Mouse (Mus musculus) kidney, postnatal 0 days (tissue): ENCODE measurements around the gene Fen1. TPM values are rescaled to one million over a fixed set of nuclear protein-coding genes. Genes with fewer than 3 reads are reported as not detected.

Experiments
- ATAC-seq: fragments of 200-750 bp; cut with Nextera tagmentation; replicated peaks from 2 replicates; pipeline ENCODE4 v1.8.0; 2017; ENCODE audit warnings: low read depth, moderate number of reproducible peaks, moderate TSS enrichment, moderate library complexity; ENCODE audit not compliant: low FRiP score
- DNase-seq: peaks from one replicate; pipeline ENCODE4 v3.0.0-alpha.2; 2016; ENCODE audit warnings: low spot score
- H3K27ac ChIP-seq: fragments of 300-500 bp; sonication (generic); 2 replicates; pipeline ENCODE4 v1.5.1; 2014; ENCODE audit warnings: mild to moderate bottlenecking
- H3K27me3 ChIP-seq: fragments of 300-500 bp; sonication (generic); 2 replicates; pipeline ENCODE4 v1.6.1; 2014; ENCODE audit warnings: low read length, mixed read lengths; ENCODE audit not compliant: insufficient read depth
- H3K36me3 ChIP-seq: fragments of 300-500 bp; sonication (generic); 2 replicates; pipeline ENCODE4 v1.6.1; 2014; ENCODE audit warnings: low read length, mixed read lengths; ENCODE audit not compliant: insufficient read depth
- H3K4me1 ChIP-seq: fragments of 300-500 bp; sonication (generic); replicated peaks from 2 replicates; pipeline ENCODE4 v1.6.1; 2014; ENCODE audit warnings: antibody characterized with exemption, low read length, mixed read lengths; ENCODE audit not compliant: insufficient read depth
- H3K4me2 ChIP-seq: fragments of 300-500 bp; sonication (generic); 2 replicates; pipeline ENCODE4 v1.6.1; 2014; ENCODE audit warnings: mild to moderate bottlenecking, low read length, moderate library complexity, mixed read lengths
- H3K4me3 ChIP-seq: fragments of 300-500 bp; sonication (generic); replicated peaks from 2 replicates; pipeline ENCODE4 v1.5.1; 2014; ENCODE audit warnings: low read depth, low read length
- H3K9ac ChIP-seq: fragments of 300-500 bp; sonication (generic); 2 replicates; pipeline ENCODE4 v1.6.1; 2014; ENCODE audit warnings: low read depth, low read length
- H3K9me3 ChIP-seq: fragments of 300-500 bp; sonication (generic); replicated peaks from 2 replicates; pipeline ENCODE4 v1.6.1; 2016; ENCODE audit warnings: low read length, inconsistent platforms, mixed read lengths
- CTCF ChIP-seq: IDR thresholded peaks from 2 replicates; pipeline ENCODE4 v1.5.1; 2016; ENCODE audit warnings: antibody characterized with exemption, low read depth, mild to moderate bottlenecking, moderate library complexity
- WGBS: fragments of 180-500 bp; shearing (Covaris S2); extraction: QIAGEN DNeasy Blood & Tissue Kit; methylation state at CpG from one replicate; pipeline ENCODE4 v1.1.7; 2014; 5-methylcytosine and 5-hydroxymethylcytosine counted together
- polyA plus RNA-seq: library from polyadenylated mRNA; unstranded; fragments of >200 nt; fragmentation: Nextera tagmentation; extraction: Ambion mirVana; gene quantifications from 2 replicates; pipeline ENCODE4 v1.2.1, GENCODE M21; 2015

Gene Fen1
- polyA plus RNA-seq, 1 experiment from 2014 or later: 46.6 TPM

DNA sequence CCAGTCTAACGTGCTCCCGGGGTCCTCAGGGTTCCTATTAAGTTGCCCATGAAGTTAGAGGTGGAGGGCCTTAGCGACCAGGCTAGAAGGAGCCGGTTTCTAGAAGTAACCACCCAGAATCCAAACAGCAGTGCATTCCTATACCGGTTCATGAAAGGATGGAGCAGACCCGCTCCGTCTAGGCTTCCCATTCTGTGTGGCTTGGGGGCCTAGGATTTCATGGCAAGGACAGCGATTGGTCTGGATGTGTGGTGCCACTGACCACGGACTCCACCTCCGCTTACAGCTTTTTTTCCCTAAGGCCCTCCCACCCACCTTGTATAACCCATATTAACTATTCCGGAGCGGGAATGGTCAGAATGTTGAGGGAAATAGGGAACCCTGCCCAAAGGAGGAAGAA is 19.9 kb downstream of the Fen1 start:
- no peak for TF ChIP-seq CTCF
- H3K4me2 ChIP-seq: peak overlapping the region; percentile 81
- DNase-seq: peak; percentile 69
- peak overlapping the region; percentile 76; the same call in 1 of the 2 replicates for H3K9ac ChIP-seq
- H3K4me3 ChIP-seq: peak overlapping the region; percentile 77
- ATAC-seq: no peak
- no peaks in the 10 kb centered on the region for H3K27me3 ChIP-seq
- H3K27ac ChIP-seq: peak overlapping the region; percentile 91; the same call in 1 of the 2 replicates
- peaks cover 11% of the 10 kb centered on the region for H3K36me3 ChIP-seq
- peaks cover 6% of the 10 kb centered on the region for H3K4me1 ChIP-seq
- H3K9me3 ChIP-seq: no peaks in the 10 kb centered on the region
- 6% methylated on average over 12 of the region's 12 CpGs for WGBS

DNA sequence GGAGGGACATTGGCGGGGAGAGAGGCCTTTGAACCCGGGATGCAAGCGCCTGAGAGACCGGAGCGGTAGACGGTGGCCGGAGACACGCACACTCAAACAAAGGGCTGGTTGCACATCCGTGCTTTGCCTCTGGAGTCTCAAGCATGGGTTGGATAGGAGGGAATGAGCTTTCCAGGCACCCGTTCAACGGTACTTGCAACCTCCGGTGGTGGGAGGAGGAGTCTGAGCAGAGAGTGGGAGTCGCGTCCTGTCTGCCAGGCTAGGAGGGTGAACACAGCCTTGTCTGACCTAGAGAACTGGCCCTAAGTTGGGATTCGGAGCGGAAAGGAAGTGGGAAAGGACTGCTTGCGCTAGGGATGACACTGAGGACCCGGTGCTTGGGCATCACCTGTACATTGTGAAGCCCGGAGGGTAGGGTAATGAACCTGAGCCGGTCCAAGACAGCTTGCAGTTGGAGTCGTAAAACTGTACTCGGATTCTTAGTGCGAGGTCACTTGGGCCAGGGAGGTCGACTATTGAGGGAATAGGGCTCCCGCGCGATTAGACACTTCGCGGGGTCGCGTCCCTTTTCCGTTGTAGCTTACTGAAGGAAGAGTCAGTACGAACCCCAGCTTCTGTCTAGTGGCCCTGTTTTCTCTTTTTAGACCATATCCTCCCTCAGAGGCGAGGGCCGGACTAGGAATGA is 20.5 kb downstream of the Fen1 start:
- peak overlapping the region; percentile 91 for H3K27ac ChIP-seq
- peaks cover 11% of the 10 kb centered on the region for H3K36me3 ChIP-seq
- H3K9me3 ChIP-seq: no peaks in the 10 kb centered on the region
- DNase-seq: peak; percentile 93
- peak; percentile 78 for ATAC-seq
- H3K4me2 ChIP-seq: peak overlapping the region; percentile 81
- H3K4me3 ChIP-seq: peak overlapping the region; percentile 77
- H3K4me1 ChIP-seq: peaks cover 6% of the 10 kb centered on the region
- peak overlapping the region; percentile 76 for H3K9ac ChIP-seq
- H3K27me3 ChIP-seq: no peaks in the 10 kb centered on the region
- no peak for TF ChIP-seq CTCF
- under 1% methylated on average over 35 of the region's 35 CpGs for WGBS

DNA sequence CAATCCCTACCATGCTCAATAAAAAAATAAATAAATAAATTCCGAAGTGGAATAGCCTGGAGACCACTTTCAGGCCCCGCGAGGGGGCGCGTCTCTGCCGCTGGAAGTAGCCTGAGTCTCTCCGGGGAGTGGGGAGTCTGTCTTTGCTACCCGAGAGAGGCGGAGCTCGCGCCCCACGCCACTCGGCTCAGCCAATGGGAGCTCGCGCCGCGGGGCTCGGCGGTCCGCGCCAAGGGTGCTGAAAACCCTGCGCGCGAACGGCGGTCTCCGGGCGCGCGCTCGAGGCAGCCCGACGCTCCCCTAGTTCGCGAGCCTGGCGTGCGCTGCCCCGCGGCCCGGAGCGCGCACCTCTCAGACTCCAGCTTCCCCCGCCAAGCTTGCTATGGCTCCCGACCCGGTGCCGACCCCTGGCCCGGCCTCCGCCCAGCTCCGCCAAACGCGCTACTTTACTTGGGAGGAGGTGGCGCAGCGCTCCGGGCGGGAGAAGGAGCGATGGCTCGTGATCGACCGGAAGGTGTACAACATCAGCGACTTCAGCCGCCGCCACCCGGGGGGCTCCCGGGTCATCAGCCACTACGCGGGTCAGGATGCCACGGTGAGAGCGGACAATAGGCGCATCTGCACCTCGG is 21.2 kb downstream of the Fen1 start, which contains the start of gene Fads1:
Fads1 (plus strand) TSS at position 219 of the 629 bp plus-strand sequence.
- DNase-seq: peak; percentile 98

DNA sequence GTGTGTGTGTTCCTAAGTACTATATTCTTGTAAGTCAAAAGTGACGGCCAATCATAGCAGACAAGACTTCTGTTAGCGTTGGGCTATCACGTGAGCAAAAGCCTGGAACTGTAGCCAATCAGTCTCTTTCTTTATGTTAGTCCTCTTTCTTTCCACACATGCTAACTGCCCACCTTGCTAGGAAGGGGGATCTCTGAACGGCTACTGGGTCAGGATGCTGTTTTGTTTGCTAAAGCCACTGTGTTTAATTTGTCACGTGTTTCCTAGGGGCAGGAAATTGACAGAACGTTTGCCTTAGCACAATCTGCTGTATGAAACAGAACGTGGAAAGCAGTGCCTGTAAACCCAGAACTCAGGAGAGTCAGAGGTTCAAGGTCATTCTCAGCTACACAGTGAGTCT is 21.8 kb downstream of the Fen1 start:
- TF ChIP-seq CTCF: no peak
- H3K4me2 ChIP-seq: peak overlapping the region; percentile 81
- H3K36me3 ChIP-seq: peaks cover 11% of the 10 kb centered on the region
- no peak overlapping the region for H3K27ac ChIP-seq
- peaks cover 6% of the 10 kb centered on the region for H3K4me1 ChIP-seq
- DNase-seq (no peak), ATAC-seq (no peak)
- no peaks in the 10 kb centered on the region for H3K27me3 ChIP-seq
- no peak overlapping the region for H3K9ac ChIP-seq
- 34% methylated on average over 7 of the region's 7 CpGs for WGBS
- no peaks in the 10 kb centered on the region for H3K9me3 ChIP-seq
- H3K4me3 ChIP-seq: peak overlapping the region; percentile 77; the same call in 1 of the 2 replicates

More for the DNA sequence above, 21.2 kb downstream of the Fen1 start, which contains the start of gene Fads1:
- ATAC-seq: peak; percentile 95
- Histone ChIP-seq H3K27ac (peak within 1 kb of the TSS; percentile 91), H3K27me3 (no peaks in the 10 kb centered on the region), H3K9me3 (no peaks in the 10 kb centered on the region), H3K9ac (peak within 1 kb of the TSS; percentile 76), H3K36me3 (peaks cover 11% of the 10 kb centered on the region), H3K4me1 (peaks cover 6% of the 10 kb centered on the region), H3K4me2 (peak within 1 kb of the TSS; percentile 81), H3K4me3 (peak within 1 kb of the TSS; percentile 77)
- TF ChIP-seq CTCF: peak; percentile 68
- under 1% methylated on average over 70 of the region's 70 CpGs for WGBS

DNA sequence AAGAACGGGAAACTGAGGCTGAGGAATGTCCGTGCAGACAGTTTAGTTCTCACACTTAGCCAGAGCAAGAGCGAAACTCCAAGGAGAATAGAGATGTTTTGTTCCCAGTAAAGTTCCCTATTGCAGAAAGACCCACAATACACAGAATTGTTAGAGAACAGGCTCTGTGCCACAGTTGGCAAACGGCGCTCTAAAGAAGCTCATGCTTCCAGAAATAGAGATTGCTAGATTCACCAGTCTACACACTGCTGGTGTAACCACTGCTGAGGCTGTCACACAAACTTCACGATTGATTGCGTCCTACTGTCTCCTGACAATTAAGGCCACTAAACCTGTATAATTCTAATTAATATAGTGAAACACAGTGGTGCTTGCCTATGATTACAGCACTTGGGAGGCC is 22.7 kb downstream of the Fen1 start:
- Histone ChIP-seq H3K4me2 (no peak overlapping the region), H3K4me3 (no peak overlapping the region), H3K4me1 (peaks cover 6% of the 10 kb centered on the region), H3K9ac (no peak overlapping the region), H3K27ac (no peak overlapping the region), H3K36me3 (peaks cover 2% of the 10 kb centered on the region; the same call in 1 of the 2 replicates), H3K27me3 (no peaks in the 10 kb centered on the region), H3K9me3 (no peaks in the 10 kb centered on the region)
- TF ChIP-seq CTCF: no peak
- WGBS: 95% methylated on average over 7 of the region's 7 CpGs
- DNase-seq: no peak
- no peak for ATAC-seq

DNA sequence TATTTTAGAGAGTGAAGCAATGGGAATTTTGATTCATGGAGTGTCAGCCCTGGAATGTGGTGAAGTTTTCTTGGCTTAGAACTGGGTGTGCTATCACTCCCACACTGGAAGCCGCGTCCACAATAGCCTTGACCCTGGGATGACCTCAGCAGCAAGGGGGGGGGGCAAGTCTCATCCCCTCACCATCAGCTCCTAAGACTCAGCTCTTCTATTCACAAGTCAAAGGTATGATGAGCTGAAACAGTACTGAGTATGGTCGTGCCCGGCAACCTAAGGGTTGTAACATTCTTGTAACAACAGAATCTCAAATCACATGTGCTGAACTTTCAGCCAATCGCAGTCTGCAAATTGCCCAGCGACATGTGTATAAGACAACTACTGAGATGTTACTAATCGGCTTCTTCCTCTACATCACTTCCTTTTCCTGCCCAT is 27.0 kb downstream of the Fen1 start:
- WGBS: 37% methylated on average over 7 of the region's 7 CpGs
- no peak overlapping the region for H3K4me2 ChIP-seq
- H3K4me1 ChIP-seq: no peaks in the 10 kb centered on the region
- no peaks in the 10 kb centered on the region for H3K36me3 ChIP-seq
- H3K27me3 ChIP-seq: no peaks in the 10 kb centered on the region
- TF ChIP-seq CTCF: no peak
- H3K4me3 ChIP-seq: no peak overlapping the region
- ATAC-seq: peak; percentile 17; the same call in 1 of the 2 replicates
- no peaks in the 10 kb centered on the region for H3K9me3 ChIP-seq
- H3K27ac ChIP-seq: no peak overlapping the region
- peak; percentile 82 for DNase-seq
- no peak overlapping the region for H3K9ac ChIP-seq
